Mouse (Mus musculus): ENCODE data around the gene Zcchc13.

- TF ChIP-seq CTCF (IDR thresholded peaks at IDR 0.05; ENCODE audit: extremely low read depth, insufficient read depth, insufficient read length, insufficient replicate concordance) (no peak), POLR2A (IDR thresholded peaks at IDR 0.05; ENCODE audit: low read depth, low read length) (no peak)
Measured at GRCm38 (mm10) chrX:103617405-103618095, 12.8 kb upstream of the Zcchc13 start.

Data from spleen, adult 2 months (tissue).